Comparison of ENCODE assay signal across 20 mouse cellular contexts in genomic region chr6:122843759-122844158, GRCm38 (mm10). TPM values are rescaled to one million over a fixed set of nuclear protein-coding genes. Genes with fewer than 3 reads are reported as not detected.
"Had no signal": no experiment of that assay in that cellular context is flagged by ENCODE, and none has a peak within 500 bp of the region (broad histone marks: within the 10 kb centered on the region; RNA-seq: fewer than 3 reads in every experiment).

No protein-coding gene starts in this region.

- ATAC-seq: lung, postnatal 0 days; midbrain, embryonic 13.5 days; midbrain, embryonic 15.5 days had no signal

- H3K4me1 ChIP-seq: lung, embryonic 15.5 days; midbrain, embryonic 13.5 days; midbrain, embryonic 15.5 days; neural tube, embryonic 12.5 days had no signal

- H3K4me2 ChIP-seq: lung, embryonic 15.5 days; midbrain, embryonic 11.5 days; midbrain, embryonic 13.5 days; midbrain, embryonic 15.5 days; neural tube, embryonic 12.5 days had no signal

- H3K9ac ChIP-seq: lung, embryonic 15.5 days; midbrain, embryonic 13.5 days; midbrain, embryonic 15.5 days; neural tube, embryonic 12.5 days had no signal

- H3K27ac ChIP-seq: lung, embryonic 15.5 days; macrophage; midbrain, embryonic 13.5 days; midbrain, embryonic 15.5 days; neural tube, embryonic 12.5 days had no signal

- H3K4me3 ChIP-seq: lung, embryonic 15.5 days; midbrain, embryonic 13.5 days; midbrain, embryonic 15.5 days; neural tube, embryonic 12.5 days had no signal

- H3K27me3 ChIP-seq: lung, embryonic 15.5 days; megakaryocyte, embryonic 14.5 days; midbrain, embryonic 13.5 days; midbrain, embryonic 15.5 days; neural tube, embryonic 12.5 days had no signal

- H3K9me3 ChIP-seq: lung, embryonic 15.5 days; megakaryocyte, embryonic 14.5 days; midbrain, embryonic 13.5 days; midbrain, embryonic 15.5 days; neural tube, embryonic 12.5 days had no signal

- DNase-seq: lung, adult 2 months; lung, postnatal 14 days; lung, postnatal 36 days; retina, postnatal 1 day; right cerebral cortex, adult 18-20 months; right cerebral cortex, postnatal 25 days; right cerebral cortex, postnatal 4 days; spleen, adult 18-20 months; thymus, adult 18-20 months; thymus, postnatal 14 days; thymus, postnatal 36 days had no signal

RNA-seq across cellular contexts. Expression of gene C3ar1, which starts 12.2 kb away (rescaled TPM):
- total RNA-seq: megakaryocyte progenitor cell, adult 5-6 weeks had no signal
